Mouse (Mus musculus): ENCODE results near the gene Bcl2. TPM values are rescaled to one million over a fixed set of nuclear protein-coding genes. Genes with fewer than 3 reads are reported as not detected.

Gene Bcl2
- polyA plus RNA-seq, 1 experiment from 2014 or later, result 23.4 TPM

DNA sequence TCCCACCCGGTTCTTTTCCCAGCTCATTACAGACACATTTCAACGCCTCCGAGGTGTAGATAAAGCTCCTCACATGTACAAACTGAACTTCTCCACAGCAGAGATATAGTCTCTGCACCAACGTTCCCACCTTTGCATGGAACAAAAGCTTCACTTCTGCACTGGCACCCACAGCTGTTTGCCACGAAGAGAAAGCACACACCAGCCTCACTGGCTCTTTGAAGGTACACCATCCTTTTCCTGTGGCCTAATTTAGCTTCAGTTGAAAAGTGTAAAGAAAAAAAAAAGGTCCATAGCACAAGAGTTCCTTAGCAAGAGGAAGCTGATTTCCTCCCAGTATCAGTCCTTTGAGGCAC lies 25.9 kb downstream of the Bcl2 start:
- Histone ChIP-seq H3K9me3 (replicated peaks) (no peaks in the 10 kb centered on the region), H3K4me3 (replicated peaks) (no peak overlapping the region), H3K27me3 (no peaks in the 10 kb centered on the region), H3K36me3 (no peaks in the 10 kb centered on the region), H3K4me1 (no peaks in the 10 kb centered on the region), H3K27ac (replicated peaks) (no peak overlapping the region), H3K9ac (no peak overlapping the region), H3K4me2 (replicated peaks) (no peak overlapping the region)
- no peak for ATAC-seq (ENCODE audit: insufficient number of reproducible peaks, low FRiP score, low TSS enrichment, low read depth)
- 82% methylated on average over 5 of the region's 5 CpGs for WGBS

DNA sequence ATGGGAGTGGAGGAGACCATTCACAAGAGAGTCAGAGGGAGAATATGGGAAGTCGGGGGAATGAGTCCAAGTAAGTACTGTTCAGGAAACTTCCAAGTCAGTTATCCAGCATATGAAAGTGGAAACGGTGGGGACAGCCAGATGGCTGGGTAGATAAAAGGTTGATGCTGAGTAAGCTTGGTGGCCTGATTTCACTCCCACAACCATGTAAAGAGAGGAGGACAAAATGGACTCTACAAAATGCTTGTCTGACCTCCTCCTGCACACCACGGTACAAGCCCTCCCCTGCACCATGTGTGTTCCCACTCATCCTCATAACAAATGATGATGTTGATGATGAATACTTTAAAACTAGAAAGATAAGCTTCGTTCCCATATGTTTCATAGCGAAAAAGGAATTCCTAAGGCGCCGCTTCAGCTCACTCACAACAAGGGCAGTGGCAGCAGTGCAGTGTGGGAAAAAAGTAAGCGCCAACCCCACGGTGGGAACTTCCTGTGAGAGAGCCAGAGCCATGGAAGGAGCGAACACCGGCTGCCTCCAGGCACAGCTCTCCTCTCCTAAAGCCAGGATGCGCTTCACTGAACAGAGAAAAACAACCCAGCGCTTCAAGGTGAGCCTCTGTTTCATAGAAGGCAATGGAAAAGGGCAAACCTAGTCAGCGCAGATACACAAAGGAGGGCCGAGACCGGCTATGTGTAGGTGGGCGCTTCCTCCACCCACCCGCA lies 26.5 kb downstream of the Bcl2 start:
- Histone ChIP-seq H3K36me3 (no peaks in the 10 kb centered on the region), H3K9ac (no peak overlapping the region), H3K4me1 (no peaks in the 10 kb centered on the region), H3K4me2 (replicated peaks) (no peak overlapping the region), H3K9me3 (replicated peaks) (no peaks in the 10 kb centered on the region), H3K4me3 (replicated peaks) (no peak overlapping the region), H3K27me3 (no peaks in the 10 kb centered on the region), H3K27ac (replicated peaks) (no peak overlapping the region)
- ATAC-seq (ENCODE audit: insufficient number of reproducible peaks, low FRiP score, low TSS enrichment, low read depth), result no peak
- WGBS, result 84% methylated on average over 18 of the region's 18 CpGs

DNA sequence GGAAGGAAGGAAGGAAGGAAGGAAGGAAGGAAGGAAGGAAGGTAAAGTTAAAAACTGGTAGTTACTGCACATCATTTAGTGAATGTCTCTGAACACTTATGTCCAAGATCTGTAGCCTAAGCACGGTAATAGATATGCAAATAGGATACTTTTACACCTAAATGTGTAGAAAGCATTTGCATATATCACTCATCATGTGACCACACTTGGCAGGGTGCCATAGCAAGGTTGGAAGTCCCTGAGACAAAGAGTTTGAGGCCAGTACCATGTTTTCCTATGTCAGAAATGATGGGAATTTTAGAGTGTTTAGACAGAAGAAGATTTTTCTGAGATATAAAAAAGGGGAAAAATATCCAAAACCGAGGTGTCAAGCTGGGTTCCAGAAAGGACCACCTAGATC lies 28.4 kb downstream of the Bcl2 start:
- Histone ChIP-seq H3K36me3 (no peaks in the 10 kb centered on the region), H3K4me2 (replicated peaks) (no peak overlapping the region), H3K9me3 (replicated peaks) (no peaks in the 10 kb centered on the region), H3K27me3 (no peaks in the 10 kb centered on the region), H3K4me3 (replicated peaks) (no peak overlapping the region), H3K9ac (no peak overlapping the region), H3K4me1 (no peaks in the 10 kb centered on the region), H3K27ac (replicated peaks) (no peak overlapping the region)
- ATAC-seq (ENCODE audit: insufficient number of reproducible peaks, low FRiP score, low TSS enrichment, low read depth), result no peak
- 72% methylated on average over 2 of the region's 2 CpGs for WGBS

DNA sequence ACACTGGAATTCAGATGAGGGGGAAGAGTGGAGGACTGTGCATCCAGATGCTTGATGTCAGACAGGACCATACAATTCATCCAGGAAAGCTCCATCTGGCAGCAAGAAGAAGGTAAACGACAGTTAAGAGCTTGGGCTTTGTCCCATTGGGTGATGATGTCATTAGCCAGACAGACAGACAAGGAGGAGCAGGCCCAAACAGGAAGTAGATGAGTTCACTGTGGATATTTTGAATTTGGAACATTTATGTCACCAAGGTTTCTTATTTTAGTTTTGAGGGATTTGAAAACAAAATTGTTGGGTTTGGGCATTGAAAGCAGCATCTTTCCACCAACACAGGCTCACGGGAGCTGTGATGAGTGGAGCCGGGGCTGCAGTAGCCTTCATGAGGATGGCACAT lies 29.5 kb downstream of the Bcl2 start:
- Histone ChIP-seq H3K9ac (no peak overlapping the region), H3K4me3 (replicated peaks) (no peak overlapping the region)

DNA sequence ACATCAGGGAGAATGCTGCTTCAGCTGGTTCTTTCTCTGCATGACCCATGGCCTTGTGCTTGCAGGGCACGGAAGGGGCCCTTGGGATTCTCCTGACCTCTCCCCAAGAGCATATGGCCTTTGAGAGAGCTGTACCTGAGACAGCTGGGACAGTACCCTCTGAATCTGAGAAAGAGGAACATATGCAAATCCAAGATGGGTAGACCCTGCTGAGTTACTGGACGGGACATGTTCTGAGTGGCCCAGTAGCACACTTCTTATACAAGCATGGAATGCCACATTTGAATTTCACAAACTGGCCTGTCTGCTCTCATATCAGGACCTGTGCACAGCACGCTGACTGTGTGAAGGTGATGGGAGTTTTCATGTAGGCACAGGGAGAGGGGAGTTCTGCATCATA lies 31.2 kb downstream of the Bcl2 start:
- no peak for ATAC-seq (ENCODE audit: insufficient number of reproducible peaks, low FRiP score, low TSS enrichment, low read depth)
- Histone ChIP-seq H3K4me3 (replicated peaks) (no peak overlapping the region), H3K4me2 (replicated peaks) (no peak overlapping the region), H3K27me3 (no peaks in the 10 kb centered on the region), H3K9ac (no peak overlapping the region), H3K36me3 (no peaks in the 10 kb centered on the region), H3K27ac (replicated peaks) (no peak overlapping the region), H3K4me1 (no peaks in the 10 kb centered on the region), H3K9me3 (replicated peaks) (no peaks in the 10 kb centered on the region)
- 85% methylated on average over 3 of the region's 3 CpGs for WGBS

More for the DNA sequence above, 29.5 kb downstream of the Bcl2 start:
- Histone ChIP-seq H3K4me2 (replicated peaks) (no peak overlapping the region), H3K27ac (replicated peaks) (no peak overlapping the region), H3K27me3 (no peaks in the 10 kb centered on the region), H3K4me1 (no peaks in the 10 kb centered on the region), H3K9me3 (replicated peaks) (no peaks in the 10 kb centered on the region), H3K36me3 (no peaks in the 10 kb centered on the region)
- 73% methylated on average over 3 of the region's 3 CpGs for WGBS
- ATAC-seq (ENCODE audit: insufficient number of reproducible peaks, low FRiP score, low TSS enrichment, low read depth), result no peak

DNA sequence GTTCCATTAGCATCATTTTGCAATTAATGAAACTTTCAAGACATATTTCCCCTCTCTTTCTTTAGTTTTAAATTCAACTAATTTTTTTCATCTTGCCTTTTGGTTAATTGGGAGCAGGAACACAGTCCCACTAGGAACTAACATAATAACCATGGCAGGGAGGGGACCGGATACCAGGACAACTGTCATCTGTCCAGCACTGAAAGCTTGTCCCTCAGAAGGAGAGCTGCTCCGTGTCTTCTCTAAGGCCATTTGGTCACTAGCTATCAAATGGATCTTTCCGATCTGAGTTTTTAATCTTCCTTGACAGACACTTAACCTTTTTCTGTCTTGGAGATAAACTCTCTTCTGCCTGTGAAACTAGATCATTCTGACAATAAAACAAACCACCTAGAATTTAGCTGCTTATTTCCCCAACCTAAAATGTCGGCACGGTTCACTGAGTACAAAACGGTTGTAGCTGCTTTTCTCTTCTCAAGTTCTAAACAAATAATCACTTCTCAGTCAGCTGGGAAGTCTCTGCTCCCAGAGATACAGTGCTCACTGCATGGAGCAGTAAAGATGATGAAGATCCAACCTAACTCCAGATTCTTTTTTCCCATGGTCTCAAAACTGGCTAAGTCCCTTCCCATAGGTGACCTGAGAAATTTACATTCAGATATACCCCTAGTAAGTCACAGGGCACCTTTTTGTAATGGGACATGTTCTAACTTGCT lies 34.1 kb downstream of the Bcl2 start:
- Histone ChIP-seq H3K9ac (no peak overlapping the region), H3K4me2 (replicated peaks) (no peak overlapping the region), H3K4me1 (no peaks in the 10 kb centered on the region), H3K27ac (replicated peaks) (no peak overlapping the region), H3K9me3 (replicated peaks) (no peaks in the 10 kb centered on the region), H3K36me3 (no peaks in the 10 kb centered on the region), H3K4me3 (replicated peaks) (no peak overlapping the region), H3K27me3 (no peaks in the 10 kb centered on the region)
- no peak for ATAC-seq (ENCODE audit: insufficient number of reproducible peaks, low FRiP score, low TSS enrichment, low read depth)
- 64% methylated on average over 6 of the region's 6 CpGs for WGBS

DNA sequence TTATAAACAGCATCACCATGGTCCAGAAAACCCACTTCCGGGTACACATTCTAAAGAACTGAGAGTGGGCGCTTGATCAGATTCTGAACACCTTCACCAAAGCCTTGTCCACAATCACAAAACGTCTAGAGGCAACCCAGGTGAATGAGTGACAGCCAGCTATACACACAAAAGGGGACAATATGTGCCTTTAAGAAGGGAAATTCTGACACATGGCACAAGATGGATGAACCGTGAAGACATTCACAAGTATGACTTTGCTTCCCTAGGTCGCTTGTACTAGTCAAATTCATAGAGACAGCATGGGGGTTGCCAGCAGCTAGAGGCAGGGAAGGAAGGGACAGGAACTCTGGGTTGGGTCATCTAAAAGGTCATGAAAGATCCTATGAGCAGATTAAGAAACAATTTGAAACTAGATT lies 36.0 kb downstream of the Bcl2 start:
- Histone ChIP-seq H3K27me3 (no peaks in the 10 kb centered on the region), H3K4me3 (replicated peaks) (no peak overlapping the region), H3K9me3 (replicated peaks) (no peaks in the 10 kb centered on the region), H3K9ac (no peak overlapping the region), H3K27ac (replicated peaks) (no peak overlapping the region), H3K4me1 (no peaks in the 10 kb centered on the region), H3K4me2 (replicated peaks) (no peak overlapping the region), H3K36me3 (no peaks in the 10 kb centered on the region)
- no peak for ATAC-seq (ENCODE audit: insufficient number of reproducible peaks, low FRiP score, low TSS enrichment, low read depth)
- WGBS, result 71% methylated on average over 5 of the region's 5 CpGs

DNA sequence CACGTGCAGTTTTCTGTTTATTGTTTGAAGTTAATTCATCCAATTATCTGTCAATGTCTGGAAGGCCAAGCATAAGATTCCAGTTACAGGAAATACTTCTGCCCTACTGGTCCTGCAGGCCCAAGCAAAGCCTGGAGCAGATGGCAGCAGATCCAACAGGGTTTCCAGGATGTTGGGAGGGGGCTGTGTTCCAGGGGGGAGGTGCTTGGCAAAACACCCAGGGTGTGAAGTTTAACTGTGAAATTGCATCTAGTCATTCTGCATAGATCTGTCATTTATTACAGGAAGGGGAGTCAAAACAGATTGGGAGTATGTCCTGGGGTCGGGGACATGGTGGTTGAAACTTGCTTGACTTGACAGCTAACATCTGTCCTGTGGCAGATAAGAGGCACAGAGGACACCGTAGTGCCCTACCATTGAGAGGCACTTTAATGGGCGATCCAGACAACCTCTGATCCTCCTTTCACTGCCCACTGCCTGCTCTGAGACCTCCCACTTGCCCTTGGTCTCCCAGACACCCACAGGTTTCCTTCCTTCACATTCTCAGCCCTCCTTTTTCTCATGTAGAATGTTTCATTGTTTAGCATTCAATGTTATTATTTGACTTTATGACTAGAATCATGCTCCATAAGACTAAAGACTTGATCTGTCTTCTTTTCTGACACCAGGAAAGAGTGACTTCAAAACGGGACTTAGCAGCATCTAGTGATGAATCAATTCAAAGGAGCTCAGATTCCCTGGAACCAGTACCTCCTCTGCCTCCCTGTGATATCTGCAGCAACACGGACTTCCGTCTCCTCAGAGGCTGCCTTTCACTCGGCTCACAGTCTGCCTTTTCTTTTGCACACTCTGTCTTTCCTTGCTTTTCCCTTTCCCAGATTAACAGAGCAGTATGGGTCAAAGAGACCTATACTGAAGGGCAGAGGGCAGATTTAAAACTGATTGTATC lies 47.7 kb downstream of the Bcl2 start:
- Histone ChIP-seq H3K4me3 (replicated peaks) (no peak overlapping the region), H3K27ac (replicated peaks) (no peak overlapping the region)
- no peak for ATAC-seq (ENCODE audit: insufficient number of reproducible peaks, low FRiP score, low TSS enrichment, low read depth)

DNA sequence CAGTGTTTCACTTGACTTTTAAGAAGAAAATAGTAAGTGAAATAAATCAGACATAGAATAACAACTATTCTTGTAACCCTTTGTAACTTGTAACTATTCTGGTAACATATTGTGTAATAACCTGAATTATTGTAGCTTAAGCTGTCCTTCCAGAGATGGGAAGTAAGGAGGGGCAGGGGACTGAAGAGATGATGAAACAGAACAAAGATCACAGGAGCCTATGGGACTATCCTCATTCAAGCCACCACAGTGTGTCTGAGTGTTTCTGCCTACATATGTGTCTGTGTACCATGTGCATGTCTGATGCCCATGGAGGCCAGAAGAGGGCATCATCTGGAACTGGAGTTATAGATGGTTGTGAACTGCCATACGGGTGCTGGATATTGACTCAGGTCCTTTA lies 49.1 kb downstream of the Bcl2 start:
- Histone ChIP-seq H3K27ac (replicated peaks) (no peak overlapping the region), H3K4me2 (replicated peaks) (no peak overlapping the region), H3K36me3 (no peaks in the 10 kb centered on the region), H3K27me3 (no peaks in the 10 kb centered on the region), H3K9me3 (replicated peaks) (no peaks in the 10 kb centered on the region), H3K4me3 (replicated peaks) (no peak overlapping the region), H3K9ac (no peak overlapping the region), H3K4me1 (peaks cover 8% of the 10 kb centered on the region; the same call in 1 of the 2 replicates)
- WGBS, result 94% methylated on average over 1 of the region's 1 CpGs
- no peak for ATAC-seq (ENCODE audit: insufficient number of reproducible peaks, low FRiP score, low TSS enrichment, low read depth)

More for the DNA sequence above, 47.7 kb downstream of the Bcl2 start:
- Histone ChIP-seq H3K36me3 (no peaks in the 10 kb centered on the region), H3K9ac (no peak overlapping the region), H3K4me2 (replicated peaks) (no peak overlapping the region), H3K9me3 (replicated peaks) (no peaks in the 10 kb centered on the region), H3K27me3 (no peaks in the 10 kb centered on the region), H3K4me1 (peaks cover 8% of the 10 kb centered on the region; the same call in 1 of the 2 replicates)
- WGBS, result 50% methylated on average over 8 of the region's 8 CpGs

DNA sequence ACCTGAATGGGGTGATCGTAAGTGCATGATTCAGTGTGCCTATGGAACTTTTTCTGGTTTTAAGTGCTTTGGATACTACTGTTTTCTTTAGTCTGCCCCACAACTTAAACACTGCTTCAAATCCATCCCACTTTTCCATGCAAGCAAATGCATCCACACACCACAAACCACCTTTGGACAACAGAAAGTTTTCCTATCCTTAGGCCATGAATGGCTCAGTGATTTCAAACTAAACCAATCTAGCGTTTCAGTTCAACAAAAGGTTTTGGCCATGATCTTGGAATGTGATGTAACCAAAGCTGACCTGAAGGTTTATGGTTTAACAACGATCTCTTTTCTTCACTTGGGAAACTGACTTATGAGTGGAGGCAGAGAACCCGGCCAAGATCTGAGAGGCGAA lies 51.6 kb downstream of the Bcl2 start:
- WGBS, result 77% methylated on average over 5 of the region's 5 CpGs
- no peak overlapping the region for H3K4me2 ChIP-seq (replicated peaks)
- H3K4me3 ChIP-seq (replicated peaks), result no peak overlapping the region
- H3K9ac ChIP-seq, result no peak overlapping the region
- no peaks in the 10 kb centered on the region for H3K27me3 ChIP-seq
- ATAC-seq (ENCODE audit: insufficient number of reproducible peaks, low FRiP score, low TSS enrichment, low read depth), result no peak
- no peaks in the 10 kb centered on the region for H3K36me3 ChIP-seq
- peaks cover 8% of the 10 kb centered on the region; the same call in 1 of the 2 replicates for H3K4me1 ChIP-seq
- no peaks in the 10 kb centered on the region for H3K9me3 ChIP-seq (replicated peaks)
- no peak overlapping the region for H3K27ac ChIP-seq (replicated peaks)

DNA sequence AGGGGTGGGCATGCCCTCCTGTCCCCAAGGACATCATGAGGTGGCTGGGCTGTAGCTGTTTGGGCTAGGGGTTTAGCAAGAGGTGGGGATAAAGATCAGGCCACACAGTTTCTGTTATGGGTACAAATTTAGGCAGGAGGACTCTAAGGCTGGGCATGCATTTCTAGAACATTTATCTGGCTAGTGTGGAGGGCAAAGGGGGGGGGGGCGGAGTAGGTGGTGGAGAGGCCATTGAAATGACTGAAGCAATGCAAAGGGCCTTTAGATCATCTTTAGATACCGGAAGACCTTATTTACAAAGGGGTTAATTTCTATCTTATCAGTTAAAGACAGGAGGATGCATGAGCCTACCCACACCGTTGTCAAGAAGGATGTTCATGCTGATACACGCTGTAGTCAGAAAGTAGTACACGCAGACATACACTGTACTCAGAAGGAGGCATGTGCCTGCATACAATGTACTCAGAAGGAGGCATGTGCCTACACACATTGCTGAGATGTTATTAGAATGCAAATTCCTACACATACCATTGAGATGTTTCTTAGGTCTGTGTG lies 55.7 kb downstream of the Bcl2 start:
- no peak overlapping the region for H3K4me3 ChIP-seq (replicated peaks)
- no peak overlapping the region for H3K4me2 ChIP-seq (replicated peaks)
- no peaks in the 10 kb centered on the region for H3K36me3 ChIP-seq
- H3K9me3 ChIP-seq (replicated peaks), result no peaks in the 10 kb centered on the region
- H3K27me3 ChIP-seq, result no peaks in the 10 kb centered on the region
- H3K9ac ChIP-seq, result no peak overlapping the region
- 85% methylated on average over 5 of the region's 5 CpGs for WGBS
- no peak overlapping the region for H3K27ac ChIP-seq (replicated peaks)
- ATAC-seq (ENCODE audit: insufficient number of reproducible peaks, low FRiP score, low TSS enrichment, low read depth), result no peak
- H3K4me1 ChIP-seq, result peaks cover 5% of the 10 kb centered on the region; the same call in 1 of the 2 replicates
